Mouse (Mus musculus) embryonic facial prominence, embryonic 10.5 days (tissue): ENCODE data around the gene Apopt1. TPM values are rescaled to one million over a fixed set of nuclear protein-coding genes. Genes with fewer than 3 reads are reported as not detected.

Experiments used
- DNase-seq: peaks from one replicate; pipeline ENCODE4 v3.0.0-alpha.2; 2017; ENCODE audit warnings: low spot score
- H3K27ac ChIP-seq: fragments of 300-500 bp; sonication (generic); replicated peaks from 2 replicates; pipeline ENCODE4 v1.5.1; 2016; ENCODE audit warnings: mild to moderate bottlenecking
- H3K27me3 ChIP-seq: fragments of 300-500 bp; sonication (generic); replicated peaks from 2 replicates; pipeline ENCODE4 v1.6.1; 2016; ENCODE audit warnings: low read depth, mild to moderate bottlenecking; ENCODE audit not compliant: poor library complexity, severe bottlenecking
- H3K36me3 ChIP-seq: fragments of 300-500 bp; sonication (generic); replicated peaks from 2 replicates; pipeline ENCODE4 v1.6.1; 2016; ENCODE audit warnings: mild to moderate bottlenecking, moderate library complexity
- H3K4me1 ChIP-seq: fragments of 300-500 bp; sonication (generic); 2 replicates; pipeline ENCODE4 v1.6.1; 2016
- H3K4me3 ChIP-seq: fragments of 300-500 bp; sonication (generic); 2 replicates; pipeline ENCODE4 v1.5.1; 2016; ENCODE audit warnings: mild to moderate bottlenecking, moderate library complexity
- H3K9me3 ChIP-seq: fragments of 300-500 bp; sonication (generic); 2 replicates; pipeline ENCODE4 v1.6.1; 2016; ENCODE audit warnings: mild to moderate bottlenecking
- WGBS: fragments of 180-500 bp; shearing (Covaris S2); methylation state at CpG from one replicate; pipeline ENCODE4 v1.1.7; 2016; 5-methylcytosine and 5-hydroxymethylcytosine counted together
- polyA plus RNA-seq: library from polyadenylated mRNA; unstranded; fragments of >200 nt; fragmentation: Nextera tagmentation; extraction: Ambion mirVana; gene quantifications from 2 replicates; pipeline ENCODE4 v1.2.1, GENCODE M21; 2016

Gene Apopt1
- polyA plus RNA-seq, 1 experiment from 2014 or later, result 56.2 TPM

GRCm38 (mm10) chr12:111774156-111774555 is 61.1 kb downstream of the Apopt1 start:
- Histone ChIP-seq H3K36me3 (peaks cover 81% of the 10 kb centered on the region), H3K4me3 (no peak overlapping the region), H3K9me3 (no peaks in the 10 kb centered on the region), H3K4me1 (peaks cover 8% of the 10 kb centered on the region), H3K27ac (no peak overlapping the region), H3K27me3 (no peaks in the 10 kb centered on the region)
- DNase-seq, result no peak
- WGBS, result 90% methylated on average over 16 of the region's 16 CpGs

GRCm38 (mm10) chr12:111774845-111775244 is 61.8 kb downstream of the Apopt1 start:
- 83% methylated on average over 15 of the region's 15 CpGs for WGBS
- no peak for DNase-seq
- no peaks in the 10 kb centered on the region for H3K27me3 ChIP-seq
- peaks cover 1% of the 10 kb centered on the region for H3K4me1 ChIP-seq
- H3K36me3 ChIP-seq, result peaks cover 88% of the 10 kb centered on the region
- H3K9me3 ChIP-seq, result peaks cover 4% of the 10 kb centered on the region; the same call in 1 of the 2 replicates
- H3K4me3 ChIP-seq, result no peak overlapping the region
- no peak overlapping the region for H3K27ac ChIP-seq

- Histone ChIP-seq H3K4me1 (no peaks in the 10 kb centered on the region), H3K4me3 (no peak overlapping the region), H3K9me3 (peaks cover 4% of the 10 kb centered on the region; the same call in 1 of the 2 replicates), H3K36me3 (peaks cover 99% of the 10 kb centered on the region), H3K27ac (no peak overlapping the region), H3K27me3 (no peaks in the 10 kb centered on the region)
- 93% methylated on average over 13 of the region's 13 CpGs for WGBS
- no peak for DNase-seq
These were observed 64.9 kb downstream of the Apopt1 start for GRCm38 (mm10) chr12:111777919-111778318.

GRCm38 (mm10) chr12:111779544-111779943 is 66.5 kb downstream of the Apopt1 start:
- no peak for DNase-seq
- Histone ChIP-seq H3K36me3 (peaks cover 99% of the 10 kb centered on the region), H3K4me1 (no peaks in the 10 kb centered on the region), H3K27me3 (no peaks in the 10 kb centered on the region), H3K9me3 (peaks cover 4% of the 10 kb centered on the region; the same call in 1 of the 2 replicates), H3K4me3 (no peak overlapping the region), H3K27ac (no peak overlapping the region)
- WGBS, result 100% methylated on average over 1 of the region's 1 CpGs

GRCm38 (mm10) chr12:111785174-111785573 is 72.1 kb downstream of the Apopt1 start:
- DNase-seq, result no peak
- Histone ChIP-seq H3K4me1 (no peaks in the 10 kb centered on the region), H3K9me3 (no peaks in the 10 kb centered on the region), H3K27ac (no peak overlapping the region), H3K4me3 (no peak overlapping the region), H3K27me3 (no peaks in the 10 kb centered on the region), H3K36me3 (peaks cover 100% of the 10 kb centered on the region)
- WGBS, result 64% methylated on average over 15 of the region's 15 CpGs

GRCm38 (mm10) chr12:111787015-111787414 is 74.0 kb downstream of the Apopt1 start:
- DNase-seq, result no peak
- H3K9me3 ChIP-seq, result no peaks in the 10 kb centered on the region
- H3K36me3 ChIP-seq, result peaks cover 100% of the 10 kb centered on the region
- WGBS, result 94% methylated on average over 6 of the region's 6 CpGs
- H3K4me3 ChIP-seq, result no peak overlapping the region
- H3K27me3 ChIP-seq, result no peaks in the 10 kb centered on the region
- no peak overlapping the region for H3K27ac ChIP-seq
- no peaks in the 10 kb centered on the region for H3K4me1 ChIP-seq

GRCm38 (mm10) chr12:111790090-111790489 is 77.0 kb downstream of the Apopt1 start:
- Histone ChIP-seq H3K4me1 (no peaks in the 10 kb centered on the region), H3K27me3 (no peaks in the 10 kb centered on the region)
- WGBS, result 93% methylated on average over 5 of the region's 5 CpGs

GRCm38 (mm10) chr12:111790631-111791030 is 77.6 kb downstream of the Apopt1 start:
- H3K4me1 ChIP-seq, result no peaks in the 10 kb centered on the region
- no peaks in the 10 kb centered on the region for H3K27me3 ChIP-seq
- WGBS, result 92% methylated on average over 7 of the region's 7 CpGs
- no peaks in the 10 kb centered on the region for H3K9me3 ChIP-seq
- no peak overlapping the region for H3K4me3 ChIP-seq
- H3K36me3 ChIP-seq, result peaks cover 100% of the 10 kb centered on the region
- H3K27ac ChIP-seq, result no peak overlapping the region
- no peak for DNase-seq

More at GRCm38 (mm10) chr12:111790090-111790489, 77.0 kb downstream of the Apopt1 start:
- no peaks in the 10 kb centered on the region for H3K9me3 ChIP-seq
- DNase-seq, result no peak
- no peak overlapping the region for H3K27ac ChIP-seq
- H3K36me3 ChIP-seq, result peaks cover 100% of the 10 kb centered on the region
- H3K4me3 ChIP-seq, result no peak overlapping the region

GRCm38 (mm10) chr12:111791474-111792104 is 78.5 kb downstream of the Apopt1 start:
- no peak for DNase-seq
- no peak overlapping the region for H3K27ac ChIP-seq
- 93% methylated on average over 13 of the region's 13 CpGs for WGBS
- no peaks in the 10 kb centered on the region for H3K27me3 ChIP-seq
- no peaks in the 10 kb centered on the region for H3K4me1 ChIP-seq
- no peaks in the 10 kb centered on the region for H3K9me3 ChIP-seq
- no peak overlapping the region for H3K4me3 ChIP-seq
- H3K36me3 ChIP-seq, result peaks cover 100% of the 10 kb centered on the region

GRCm38 (mm10) chr12:111794102-111794501 is 81.0 kb downstream of the Apopt1 start:
- Histone ChIP-seq H3K36me3 (peaks cover 99% of the 10 kb centered on the region), H3K4me3 (no peak overlapping the region), H3K4me1 (no peaks in the 10 kb centered on the region), H3K27ac (no peak overlapping the region), H3K27me3 (no peaks in the 10 kb centered on the region), H3K9me3 (no peaks in the 10 kb centered on the region)
- WGBS, result 87% methylated on average over 22 of the region's 22 CpGs
- no peak for DNase-seq

- 96% methylated on average over 18 of the region's 18 CpGs for WGBS
- no peaks in the 10 kb centered on the region for H3K4me1 ChIP-seq
- H3K36me3 ChIP-seq, result peaks cover 98% of the 10 kb centered on the region
- no peaks in the 10 kb centered on the region for H3K27me3 ChIP-seq
- no peaks in the 10 kb centered on the region for H3K9me3 ChIP-seq
- H3K4me3 ChIP-seq, result no peak overlapping the region
- no peak for DNase-seq
- no peak overlapping the region for H3K27ac ChIP-seq
These were observed 81.6 kb downstream of the Apopt1 start for GRCm38 (mm10) chr12:111794526-111795179.

GRCm38 (mm10) chr12:111795180-111795895 is 82.3 kb downstream of the Apopt1 start:
- DNase-seq, result no peak
- Histone ChIP-seq H3K36me3 (peaks cover 97% of the 10 kb centered on the region), H3K27ac (no peak overlapping the region), H3K27me3 (no peaks in the 10 kb centered on the region), H3K9me3 (no peaks in the 10 kb centered on the region), H3K4me3 (no peak overlapping the region), H3K4me1 (no peaks in the 10 kb centered on the region)
- WGBS, result 92% methylated on average over 28 of the region's 28 CpGs
